Mouse (Mus musculus): Measurements from ENCODE around the gene Tgfbr2.

DNA sequence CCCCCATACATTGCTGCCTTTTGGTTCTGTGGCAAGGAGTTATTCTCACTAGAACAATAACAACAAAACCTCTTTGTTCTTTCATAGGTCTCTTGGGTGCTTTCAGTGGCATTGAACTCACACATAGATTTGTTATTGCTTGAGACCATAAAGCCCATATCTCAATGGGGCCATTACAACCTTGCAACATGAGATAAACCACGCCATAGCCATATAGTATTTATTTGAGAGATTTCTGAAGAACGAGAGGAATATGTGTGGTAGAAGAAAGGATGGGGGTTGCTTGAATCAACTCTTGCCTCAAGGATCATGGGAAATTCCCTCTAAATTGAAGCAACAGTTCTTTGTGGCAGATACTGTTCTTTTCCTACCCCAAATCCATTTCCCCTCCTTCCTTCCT is 31.7 kb upstream of the Tgfbr2 start:
- TF ChIP-seq CTCF (IDR thresholded peaks at IDR 0.05; ENCODE audit: borderline replicate concordance, insufficient read depth, low read depth, low read length) = no peak
- TF ChIP-seq POLR2A (IDR thresholded peaks at IDR 0.05; ENCODE audit: borderline replicate concordance, insufficient read depth, low read length) = no peak

All from cerebellum, adult 2 months (tissue).